Mouse (Mus musculus) heart, adult 2 months (tissue): ENCODE measurements around the gene Sar1a. TPM values are rescaled to one million over a fixed set of nuclear protein-coding genes. Genes with fewer than 3 reads are reported as not detected.

Source experiments
- DNase-seq, 2 experiments: peaks; one replicate each; pipeline ENCODE4 v3.0.0; 2021
- H3K27ac ChIP-seq: fragments of 200-600 bp; 2 replicates; pipeline ENCODE4 v1.8.1; 2022
- H3K27me3 ChIP-seq: fragments of 200-500 bp; 2 replicates; pipeline ENCODE4 v1.6.1; 2012; ENCODE audit warnings: mild to moderate bottlenecking, low read length, inconsistent platforms, mixed read lengths; ENCODE audit not compliant: control insufficient read depth, insufficient read depth
- H3K36me3 ChIP-seq: fragments of 200-500 bp; 2 replicates; pipeline ENCODE4 v1.6.1; 2012; ENCODE audit warnings: low read length, inconsistent platforms; ENCODE audit not compliant: control insufficient read depth, insufficient read depth
- H3K4me1 ChIP-seq: fragments of 200-500 bp; 2 replicates; pipeline ENCODE4 v1.6.1; 2011; ENCODE audit warnings: low read length; ENCODE audit not compliant: control insufficient read depth, insufficient read depth
- H3K4me3 ChIP-seq: fragments of 200-600 bp; 2 replicates; pipeline ENCODE4 v1.8.1; 2022
- H3K79me2 ChIP-seq: fragments of 200-500 bp; replicated peaks from 2 replicates; pipeline ENCODE4 v1.6.1; 2012; ENCODE audit warnings: mild to moderate bottlenecking, inconsistent platforms, low read length, moderate library complexity, mixed read lengths; ENCODE audit not compliant: control insufficient read depth, insufficient read depth
- H3K9ac ChIP-seq: fragments of 200-500 bp; 2 replicates; pipeline ENCODE4 v1.6.1; 2012; ENCODE audit warnings: low read depth, mild to moderate bottlenecking, control low read depth, inconsistent platforms, low read length, mixed read lengths
- CTCF ChIP-seq: fragments of 200-600 bp; IDR thresholded peaks from 2 replicates; pipeline ENCODE4 v1.8.1; 2022; ENCODE audit warnings: antibody characterized with exemption, mild to moderate bottlenecking, moderate library complexity
- EP300 ChIP-seq: fragments of 200-500 bp; IDR thresholded peaks from 2 replicates; pipeline ENCODE4 v1.6.1; 2011; ENCODE audit warnings: low read depth, low read length, control low read depth; ENCODE audit not compliant: insufficient read depth
- POLR2A ChIP-seq: fragments of 200-500 bp; IDR thresholded peaks from 2 replicates; pipeline ENCODE4 v1.6.1; 2011; ENCODE audit warnings: mild to moderate bottlenecking, low read depth, low read length, control low read depth; ENCODE audit not compliant: insufficient read depth
- WGBS: fragments of 180-500 bp; shearing (Covaris S2); methylation state at CpG from one replicate; pipeline ENCODE4 v1.1.7; 2018; 5-methylcytosine and 5-hydroxymethylcytosine counted together
- intact Hi-C: fragments of 180-260 bp; cut with DNase I; formaldehyde crosslinking; loops from one replicate; pipeline ENCODE4 v1.15.1; 2025
- polyA plus RNA-seq: library from polyadenylated mRNA; depleted of rRNA; stranded (reverse); fragments of >200 nt; gene quantifications from 2 replicates; pipeline ENCODE4 v1.2.3, GENCODE M21; 2012
- total RNA-seq, 2 experiments: library from RNA; stranded (reverse); gene quantifications; 2 replicates each; pipeline ENCODE4 v1.2.3; 2021

Sar1a gene
- total and polyA plus RNA-seq, 3 experiments = 82.7 to 197 (median 166) TPM

- intact Hi-C loops = loop anchor here (2.0 to 5.0 kb wide), 2 partner anchors 21 to 171 kb away; partner anchors contain the start of gene Lrrc20
These were observed 32.0 kb upstream of the Sar1a start, which contains the start of gene Ppa1 for GRCm38 (mm10) chr10:61647790-61648736. Gene Ppa1 (plus strand): TSS chr10:61648552.

DNA sequence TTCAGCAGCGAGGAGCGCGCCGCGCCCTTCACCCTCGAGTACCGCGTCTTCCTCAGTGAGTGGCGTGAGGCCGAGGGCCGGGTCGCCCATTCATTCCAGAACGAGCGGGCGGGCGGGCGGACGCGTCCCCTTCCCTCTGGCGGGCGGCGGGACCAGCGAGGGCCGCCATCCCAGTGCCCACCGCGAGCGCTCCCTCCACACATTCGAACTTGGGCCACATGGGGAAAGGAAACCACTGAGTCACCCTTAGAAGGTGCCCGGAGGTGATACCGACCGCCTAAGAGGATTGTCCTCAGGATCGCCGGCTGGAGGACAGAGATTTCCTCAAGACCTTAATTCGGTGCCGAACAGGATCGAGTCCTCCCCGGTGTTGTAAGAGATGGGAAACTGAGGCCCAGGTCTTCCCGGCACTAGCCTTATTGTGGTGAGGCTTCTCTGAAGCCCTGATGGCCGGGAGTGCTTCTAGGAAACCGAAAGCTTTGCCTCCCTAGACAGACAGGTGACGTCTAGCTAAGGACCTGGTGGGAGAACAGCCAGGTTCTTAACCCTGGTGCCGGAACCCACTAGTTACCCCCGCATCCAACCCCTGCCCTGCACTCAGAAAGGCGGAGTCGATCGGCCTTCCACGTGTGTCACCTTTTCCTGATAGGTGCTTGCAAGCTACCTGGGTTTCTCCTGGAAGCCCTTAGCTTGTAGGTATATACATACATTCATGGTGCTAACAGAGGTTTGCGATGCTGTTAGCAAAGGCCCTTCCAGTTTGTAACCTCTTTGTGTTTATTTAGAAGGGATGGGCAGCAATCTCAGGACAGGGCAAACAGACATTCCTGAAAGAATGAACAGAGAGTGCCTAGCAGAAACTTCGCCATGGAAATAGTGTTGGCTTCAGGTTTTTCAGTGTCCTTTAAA lies 31.1 kb upstream of the Sar1a start:
- WGBS = 2% methylated on average over 48 of the region's 49 CpGs

More at GRCm38 (mm10) chr10:61647790-61648736, 32.0 kb upstream of the Sar1a start, which contains the start of gene Ppa1:
- Histone ChIP-seq H3K79me2 (no peaks in the 10 kb centered on the region), H3K36me3 (no peaks in the 10 kb centered on the region), H3K27ac (peak within 1 kb of the TSS; percentile 64), H3K9ac (peak within 1 kb of the TSS; percentile 96), H3K4me3 (peak within 1 kb of the TSS; percentile 67), H3K4me1 (peaks cover 2% of the 10 kb centered on the region), H3K27me3 (no peaks in the 10 kb centered on the region)
- no peak for TF ChIP-seq CTCF
- peak; percentile 81 for TF ChIP-seq POLR2A
- 0 out of 2 replicates have a peak, but pooled peaks have one; percentile 25 for TF ChIP-seq EP300
- peak; percentile 88 to 92 for DNase-seq
- WGBS = 3% methylated on average over 49 of the region's 50 CpGs

GRCm38 (mm10) chr10:61654105-61654504 lies 26.0 kb upstream of the Sar1a start:
- TF ChIP-seq CTCF = no peak
- Histone ChIP-seq H3K4me3 (no peak overlapping the region), H3K27me3 (no peaks in the 10 kb centered on the region), H3K4me1 (peaks cover 4% of the 10 kb centered on the region), H3K27ac (no peak overlapping the region), H3K79me2 (no peaks in the 10 kb centered on the region), H3K36me3 (peaks cover 5% of the 10 kb centered on the region), H3K9ac (no peak overlapping the region)
- intact Hi-C loops = no loop called here
- no peak for DNase-seq
- 84% methylated on average over 4 of the region's 4 CpGs for WGBS

More for the DNA sequence above, 31.1 kb upstream of the Sar1a start:
- no peak for TF ChIP-seq CTCF
- TF ChIP-seq EP300 = no peak
- TF ChIP-seq POLR2A = no peak
- Histone ChIP-seq H3K79me2 (no peaks in the 10 kb centered on the region), H3K9ac (peak overlapping the region; percentile 96), H3K27ac (peak overlapping the region; percentile 61), H3K27me3 (no peaks in the 10 kb centered on the region), H3K4me3 (peak overlapping the region; percentile 67), H3K4me1 (peaks cover 2% of the 10 kb centered on the region), H3K36me3 (no peaks in the 10 kb centered on the region; the same call in 1 of the 2 replicates)
- intact Hi-C loops = loop anchor here (2.0 to 5.0 kb wide), 2 partner anchors 22 to 172 kb away; partner anchors contain the start of gene Lrrc20
- no peak for DNase-seq

GRCm38 (mm10) chr10:61654691-61655090 lies 25.4 kb upstream of the Sar1a start:
- TF ChIP-seq POLR2A (no peak), EP300 (no peak), CTCF (no peak)
- intact Hi-C loops = loop anchor here (5.0 kb wide), 1 partner anchor 457 kb away; no protein-coding TSS in a partner anchor
- 56% methylated on average over 7 of the region's 7 CpGs for WGBS
- Histone ChIP-seq H3K79me2 (no peaks in the 10 kb centered on the region), H3K27ac (peak overlapping the region; percentile 26; the same call in 1 of the 2 replicates), H3K27me3 (no peaks in the 10 kb centered on the region), H3K36me3 (peaks cover 5% of the 10 kb centered on the region), H3K9ac (no peak overlapping the region), H3K4me1 (peaks cover 4% of the 10 kb centered on the region), H3K4me3 (0 out of 2 replicates have a peak overlapping the region, but pooled peaks have one; percentile 12)
- DNase-seq = no peak

GRCm38 (mm10) chr10:61655188-61655587 lies 24.9 kb upstream of the Sar1a start:
- H3K4me3 ChIP-seq = no peak overlapping the region

More at GRCm38 (mm10) chr10:61655188-61655587, 24.9 kb upstream of the Sar1a start:
- no peak overlapping the region for H3K9ac ChIP-seq
- H3K27me3 ChIP-seq = no peaks in the 10 kb centered on the region
- H3K27ac ChIP-seq = peak overlapping the region; percentile 26; the same call in 1 of the 2 replicates
- H3K4me1 ChIP-seq = peaks cover 4% of the 10 kb centered on the region
- intact Hi-C loops = loop anchor here (5.0 kb wide), 1 partner anchor 458 kb away; no protein-coding TSS in a partner anchor
- DNase-seq = no peak
- peaks cover 5% of the 10 kb centered on the region for H3K36me3 ChIP-seq
- 78% methylated on average over 3 of the region's 3 CpGs for whole genome bisulfite sequencing
- no peaks in the 10 kb centered on the region for H3K79me2 ChIP-seq
- TF ChIP-seq POLR2A = no peak
- TF ChIP-seq EP300 = no peak
- TF ChIP-seq CTCF = no peak
